Mouse (Mus musculus): ENCODE measurements at regions not wholly inside any gene's neighbourhood (a gene's known extent, or its start where the extent isn't known, plus 50 kb on each side); places are given as distances from the start of the nearest gene placed in this dataset.

GRCm38 (mm10) chr4:34259444-34259843, 209.5 kb upstream of the Spaca1 start:
- no peak for TF ChIP-seq CTCF (conservative IDR thresholded peaks at IDR 0.05; ENCODE audit: low read length)
- TF ChIP-seq NANOG (IDR thresholded peaks at IDR 0.05; ENCODE audit: borderline replicate concordance, low read length) = no peak
- no peak for TF ChIP-seq POU5F1 (IDR thresholded peaks at IDR 0.05; ENCODE audit: borderline replicate concordance, low read length)
